Mouse (Mus musculus) CH12.LX (cell line): Measurements from ENCODE around the gene Tnpo2.

Experiments used
- E2F4 ChIP-seq: IDR thresholded peaks from 2 replicates; pipeline ENCODE4 v1.6.1; 2011; ENCODE audit warnings: low read depth, low read length, improper control_type of control experiment; ENCODE audit not compliant: insufficient replicate concordance
- POLR2A ChIP-seq: IDR thresholded peaks from 2 replicates; pipeline ENCODE4 v1.6.1; 2011; ENCODE audit warnings: low read depth, mild to moderate bottlenecking, improper control_type of control experiment, low read length
- SMC3 ChIP-seq: IDR thresholded peaks from 2 replicates; pipeline ENCODE4 v1.6.1; 2011; ENCODE audit warnings: low read depth, low read length, improper control_type of control experiment
- USF1 ChIP-seq: IDR thresholded peaks from 2 replicates; pipeline ENCODE4 v1.6.1; 2014; ENCODE audit warnings: low read depth, mild to moderate bottlenecking, inconsistent platforms, low read length, improper control_type of control experiment

DNA sequence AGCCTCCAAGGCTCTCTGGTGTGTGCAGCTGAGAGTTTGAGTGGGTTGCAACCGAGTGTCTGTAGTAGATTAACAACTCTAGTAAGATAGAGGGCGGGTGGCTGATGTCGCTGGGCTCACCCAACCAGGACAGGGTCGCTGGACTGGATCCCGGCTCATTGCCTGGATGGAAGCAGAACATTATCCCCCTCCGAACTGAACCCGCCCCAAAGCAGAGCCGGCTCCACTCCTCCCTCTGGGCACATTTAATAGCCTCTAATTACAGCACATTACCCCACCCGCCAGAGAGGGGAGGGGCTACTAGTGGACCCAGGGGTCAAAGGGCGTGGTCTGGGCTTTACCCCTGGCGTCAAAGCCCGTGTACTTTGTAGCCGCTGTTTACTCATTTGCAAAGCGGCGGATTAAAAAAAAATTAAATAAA, 47.4 kb upstream of the Tnpo2 start:
- no peak for TF ChIP-seq POLR2A
- TF ChIP-seq USF1 = no peak
- no peak for TF ChIP-seq SMC3
- no peak for TF ChIP-seq E2F4
